In the genomic region with DNA sequence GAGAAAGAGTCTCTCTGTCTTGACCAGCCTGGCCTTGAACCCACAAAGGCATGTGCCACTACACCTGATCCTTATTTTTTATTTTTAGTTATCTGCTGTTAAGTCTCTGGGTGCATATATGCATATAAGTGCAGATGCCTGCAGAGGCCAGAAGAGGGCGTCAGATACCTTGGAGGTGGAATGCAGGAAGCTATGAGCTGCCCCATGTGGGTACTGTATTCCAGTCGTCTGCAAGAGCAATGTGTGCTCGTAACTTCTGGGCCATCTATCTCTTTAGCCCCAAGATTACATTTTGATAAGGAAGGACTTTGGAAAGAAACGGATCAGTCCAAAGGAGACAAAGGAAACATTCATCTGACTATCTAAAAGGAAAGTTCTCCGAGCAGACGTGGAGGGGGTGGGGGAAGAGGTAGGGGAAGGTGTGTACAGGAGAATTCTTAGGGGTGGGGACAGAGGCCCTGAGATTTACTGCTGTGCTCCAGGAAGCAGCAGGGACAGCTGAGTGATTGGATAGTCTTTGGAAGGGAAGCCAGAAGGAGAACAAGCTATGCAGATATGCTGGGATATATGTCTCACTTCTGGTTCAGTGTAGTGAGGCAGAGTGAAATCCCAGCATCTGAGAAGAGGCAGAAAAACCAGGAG, we compare ENCODE assay signal across 18 mouse cellular contexts. TPM values are rescaled to one million over a fixed set of nuclear protein-coding genes. Genes with fewer than 3 reads are reported as not detected.
A peak's percentile ranks its signal among the peaks of the same experiment; 100 is the strongest.
DNase-seq lines count a peak whose midpoint lies in the region; ATAC-seq and TF ChIP-seq lines count a peak whose summit lies in the region.
"Had no signal": no experiment of that assay in that cellular context is flagged by ENCODE, and none has a peak within 500 bp of the region (broad histone marks: within the 10 kb centered on the region; RNA-seq: fewer than 3 reads in every experiment).

No protein-coding gene starts in this region.

- no peak overlapping the region for H3K4me2 ChIP-seq in heart, postnatal 0 days (ENCODE audit: low read depth, low read length)
- no peak overlapping the region for H3K4me2 ChIP-seq in lung, postnatal 0 days (replicated peaks; ENCODE audit: low read depth, low read length)
- H3K4me2 ChIP-seq: liver, embryonic 13.5 days had no signal

- no peak for ATAC-seq in heart, postnatal 0 days (ENCODE audit: insufficient read depth, low read depth)
- no peak for ATAC-seq in lung, postnatal 0 days
- 0 out of 2 replicates have a peak, but pooled peaks have one; percentile 53 for ATAC-seq in erythroblast, adult 5-6 weeks (replicated peaks; ENCODE audit: low FRiP score, poor library complexity, severe bottlenecking)
- ATAC-seq: activated CD4-positive, CD25-positive, alpha-beta regulatory T cell, adult 4 months; hindbrain, embryonic 16.5 days had no signal

- peaks cover 55% of the 10 kb centered on the region for H3K4me1 ChIP-seq in heart, postnatal 0 days (ENCODE audit: control insufficient read depth, insufficient read depth)
- H3K4me1 ChIP-seq in lung, postnatal 0 days (ENCODE audit: insufficient read depth, low read depth, low read length), result peaks cover 3% of the 10 kb centered on the region; the same call in 1 of the 2 replicates

- H3K9me3 ChIP-seq in heart, postnatal 0 days (replicated peaks; ENCODE audit: control insufficient read depth, low read length), result no peaks in the 10 kb centered on the region
- H3K9me3 ChIP-seq in lung, postnatal 0 days (ENCODE audit: low read length), result no peaks in the 10 kb centered on the region
- H3K9me3 ChIP-seq: G1E; liver, embryonic 13.5 days had no signal

- no peak for TF ChIP-seq EP300 in heart, postnatal 0 days (IDR thresholded peaks at IDR 0.05; ENCODE audit: low read depth)
- no peak for TF ChIP-seq EP300 in lung, postnatal 0 days (IDR thresholded peaks at IDR 0.05)

- no peak for DNase-seq in heart, postnatal 0 days (ENCODE audit: low spot score)
- DNase-seq in heart, adult 9 months (ENCODE audit: low spot score in 2 of 2), result no peak
- no peak for DNase-seq in lung, postnatal 0 days (ENCODE audit: low spot score)
- no peak for DNase-seq in lung, postnatal 10 days
- DNase-seq in adrenal gland, postnatal 36 days, result no peak
- no peak for DNase-seq in neural tube, embryonic 10.5 days (ENCODE audit: extremely low spot score, low spot score)
- DNase-seq: cerebellum, adult 8-10 months; embryo, embryonic 11 days; heart, adult 18-20 months; kidney, postnatal 4 days; liver, embryonic 13.5 days; right cerebral cortex, postnatal 25 days had no signal

- H3K36me3 ChIP-seq in heart, postnatal 0 days (replicated peaks; ENCODE audit: control insufficient read depth, insufficient read depth, low read length), result no peaks in the 10 kb centered on the region
- no peaks in the 10 kb centered on the region for H3K36me3 ChIP-seq in lung, postnatal 0 days (ENCODE audit: insufficient read depth, low read length)
- H3K36me3 ChIP-seq: G1E; liver, embryonic 13.5 days had no signal

- H3K9ac ChIP-seq in heart, postnatal 0 days (replicated peaks; ENCODE audit: low read depth, low read length), result no peak overlapping the region
- no peak overlapping the region for H3K9ac ChIP-seq in lung, postnatal 0 days (replicated peaks; ENCODE audit: low read depth)
- H3K9ac ChIP-seq: liver, embryonic 13.5 days had no signal

- 53% methylated on average over 6 of the region's 6 CpGs for WGBS in heart, postnatal 0 days
- 42% methylated on average over 6 of the region's 6 CpGs for WGBS in lung, postnatal 0 days

- peak; percentile 20; the same call in 1 of the 2 replicates for TF ChIP-seq CTCF in heart, postnatal 0 days (IDR thresholded peaks at IDR 0.05; ENCODE audit: low read depth)
- peak; percentile 44 for TF ChIP-seq CTCF in lung, postnatal 0 days (IDR thresholded peaks at IDR 0.05)

- no peak overlapping the region for H3K4me3 ChIP-seq in heart, postnatal 0 days (ENCODE audit: low read depth, low read length)
- H3K4me3 ChIP-seq in lung, postnatal 0 days (ENCODE audit: low read depth, low read length), result no peak overlapping the region
- H3K4me3 ChIP-seq: liver, embryonic 13.5 days; myocyte had no signal

- no peaks in the 10 kb centered on the region for H3K27me3 ChIP-seq in heart, postnatal 0 days (ENCODE audit: control insufficient read depth, insufficient read depth, low read length)
- no peaks in the 10 kb centered on the region for H3K27me3 ChIP-seq in lung, postnatal 0 days (replicated peaks; ENCODE audit: insufficient read depth, low read length)
- H3K27me3 ChIP-seq: liver, embryonic 13.5 days had no signal

- H3K27ac ChIP-seq in heart, postnatal 0 days (ENCODE audit: low read depth), result peak overlapping the region; percentile 98; the same call in 1 of the 2 replicates
- H3K27ac ChIP-seq in lung, postnatal 0 days (ENCODE audit: low read length), result no peak overlapping the region

RNA-seq across cellular contexts. Expression of a gene that starts 1.1 kb away (rescaled TPM):
- total RNA-seq in heart, postnatal 0 days (2014; rRNA removed; ENCODE audit: low replicate concordance), result 319 and 325 TPM in 2 replicates
- 265 and 267 TPM in 2 replicates for polyA plus RNA-seq in heart, postnatal 0 days (2015; fragmentation: Nextera tagmentation; extraction: Ambion mirVana)
- 5.6 and 6.5 TPM in 2 replicates for polyA plus RNA-seq in lung, postnatal 0 days (2015; fragmentation: Nextera tagmentation; extraction: Ambion mirVana)
- not detected in 2 replicates for total RNA-seq in erythroblast, adult 5-6 weeks (2015; ENCODE audit: low replicate concordance)
- not detected in 2 replicates for total RNA-seq in erythroblast, adult 5-6 weeks (2017; ENCODE audit: low replicate concordance)
- total RNA-seq in adrenal gland, postnatal 36 days (2021), result 1 to 10 TPM; 1.3 to 1.9 TPM
- polyA plus RNA-seq: G1E had no signal

RNA-seq across cellular contexts. Expression of a gene that starts 17.5 kb away (rescaled TPM):
- total RNA-seq in heart, postnatal 0 days (2014; rRNA removed; ENCODE audit: low replicate concordance), result not detected in 2 replicates
- polyA plus RNA-seq in heart, postnatal 0 days (2015; fragmentation: Nextera tagmentation; extraction: Ambion mirVana), result 0.63 and 0.75 TPM in 2 replicates
- 2.0 and 3.1 TPM in 2 replicates for polyA plus RNA-seq in lung, postnatal 0 days (2015; fragmentation: Nextera tagmentation; extraction: Ambion mirVana)
- total RNA-seq in erythroblast, adult 5-6 weeks (2015; ENCODE audit: low replicate concordance), result 503 and 549 TPM in 2 replicates
- total RNA-seq in erythroblast, adult 5-6 weeks (2017; ENCODE audit: low replicate concordance), result 671 and 837 TPM in 2 replicates
- total RNA-seq in adrenal gland, postnatal 36 days (2021), result not detected
- total RNA-seq: left cerebral cortex, adult 8-10 months had no signal
- polyA plus RNA-seq: myocyte had no signal

RNA-seq across cellular contexts. Expression of a gene that starts 20.9 kb away (rescaled TPM):
- total RNA-seq in heart, postnatal 0 days (2014; rRNA removed; ENCODE audit: low replicate concordance), result 1.4 TPM in 1 of 2 replicates, not detected in the other
- 0.14 TPM in 1 of 2 replicates, not detected in the other for polyA plus RNA-seq in heart, postnatal 0 days (2015; fragmentation: Nextera tagmentation; extraction: Ambion mirVana)
- polyA plus RNA-seq in lung, postnatal 0 days (2015; fragmentation: Nextera tagmentation; extraction: Ambion mirVana), result 0.44 and 0.69 TPM in 2 replicates
- total RNA-seq in erythroblast, adult 5-6 weeks (2015; ENCODE audit: low replicate concordance), result 56.8 and 60.7 TPM in 2 replicates
- 32.9 and 47.0 TPM in 2 replicates for total RNA-seq in erythroblast, adult 5-6 weeks (2017; ENCODE audit: low replicate concordance)
- not detected for total RNA-seq in adrenal gland, postnatal 36 days (2021)
- polyA plus RNA-seq: myocyte had no signal

RNA-seq across cellular contexts. Expression of a gene that starts 24.0 kb away (rescaled TPM):
- 7.1 and 12.9 TPM in 2 replicates for total RNA-seq in heart, postnatal 0 days (2014; rRNA removed; ENCODE audit: low replicate concordance)
- 30.3 and 31.4 TPM in 2 replicates for polyA plus RNA-seq in heart, postnatal 0 days (2015; fragmentation: Nextera tagmentation; extraction: Ambion mirVana)
- polyA plus RNA-seq in lung, postnatal 0 days (2015; fragmentation: Nextera tagmentation; extraction: Ambion mirVana), result 43.9 and 45.8 TPM in 2 replicates
- total RNA-seq in erythroblast, adult 5-6 weeks (2015; ENCODE audit: low replicate concordance), result 28.2 and 32.1 TPM in 2 replicates
- total RNA-seq in erythroblast, adult 5-6 weeks (2017; ENCODE audit: low replicate concordance), result 31.6 and 34.2 TPM in 2 replicates
- total RNA-seq in adrenal gland, postnatal 36 days (2021), result 10 to 100 TPM; 14.0 to 23.8 TPM

RNA-seq across cellular contexts. Expression of a gene that starts 24.1 kb away (rescaled TPM):
- 19.0 and 27.4 TPM in 2 replicates for total RNA-seq in heart, postnatal 0 days (2014; rRNA removed; ENCODE audit: low replicate concordance)
- polyA plus RNA-seq in heart, postnatal 0 days (2015; fragmentation: Nextera tagmentation; extraction: Ambion mirVana), result 4.7 and 5.5 TPM in 2 replicates
- 5.6 and 8.5 TPM in 2 replicates for polyA plus RNA-seq in lung, postnatal 0 days (2015; fragmentation: Nextera tagmentation; extraction: Ambion mirVana)
- 44.0 and 47.2 TPM in 2 replicates for total RNA-seq in erythroblast, adult 5-6 weeks (2015; ENCODE audit: low replicate concordance)
- 30.6 and 42.7 TPM in 2 replicates for total RNA-seq in erythroblast, adult 5-6 weeks (2017; ENCODE audit: low replicate concordance)
- 10 to 100 TPM; 31.0 to 39.9 TPM for total RNA-seq in adrenal gland, postnatal 36 days (2021)

Comparison
In these comparisons a context has a peak if more than half of its experiments do, and no peak if none do; other contexts are left out.
1. RNA of a gene that starts 1.1 kb away (total RNA-seq): 319 to 325 TPM in heart, postnatal 0 days; 1.3 to 1.9 TPM in adrenal gland, postnatal 36 days and not detected in erythroblast, adult 5-6 weeks; every median in the first group is over 100 times any median in the second.
2. RNA of a gene that starts 17.5 kb away (total RNA-seq): 503 to 837 TPM in erythroblast, adult 5-6 weeks; not detected in adrenal gland, postnatal 36 days and not detected in heart, postnatal 0 days; every median in the first group is over 100 times any median in the second.
3. RNA of a gene that starts 20.9 kb away (total RNA-seq): 32.9 to 60.7 TPM in erythroblast, adult 5-6 weeks; not detected in adrenal gland, postnatal 36 days and 1.4 TPM in heart, postnatal 0 days; every median in the first group is over 10 times any median in the second.